Mouse (Mus musculus) heart, postnatal 10 days (tissue): ENCODE data around the gene B3gat2. TPM values are rescaled to one million over a fixed set of nuclear protein-coding genes. Genes with fewer than 3 reads are reported as not detected.

Experiments
- total RNA-seq, 2 experiments: library from RNA; stranded (reverse); gene quantifications; 2 replicates each; pipeline ENCODE4 v1.2.3; 2021

B3gat2 gene
- total RNA-seq, 2 experiments from 2014 or later = not detected

Other genes starting within 250 kb of the B3gat2 start
- gene Smap1, start 160.6 kb downstream of the B3gat2 start, total RNA-seq = 10 to 100 TPM; 42.6 to 52.3 TPM
- 10 to 100 TPM; 64.0 to 64.5 TPM for gene Sdhaf4, start 243.9 kb downstream of the B3gat2 start, total RNA-seq